Mouse (Mus musculus): ENCODE data around the gene Naglu.
"Not testable (repeated sequence)": the region's sequence is repeated elsewhere in the genome, so short reads cannot be mapped to it uniquely, and the experiment has no call there.

DNA sequence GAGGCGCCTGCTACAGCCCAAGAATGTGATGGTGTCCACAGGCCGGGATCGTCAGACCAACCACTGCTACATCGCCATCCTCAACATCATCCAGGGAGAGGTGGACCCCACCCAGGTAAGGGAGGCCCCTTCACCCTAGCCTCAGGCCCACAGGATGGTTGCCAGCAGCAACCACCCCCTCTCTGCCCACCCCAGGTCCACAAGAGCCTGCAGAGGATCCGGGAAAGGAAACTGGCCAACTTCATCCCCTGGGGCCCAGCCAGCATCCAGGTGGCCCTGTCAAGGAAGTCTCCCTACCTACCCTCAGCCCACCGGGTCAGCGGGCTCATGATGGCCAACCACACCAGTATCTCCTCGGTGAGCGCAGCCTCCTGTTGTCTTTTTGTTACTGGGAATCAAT, 55.2 kb downstream of the Naglu start:
- not testable (repeated sequence) for TF ChIP-seq CTCF (IDR thresholded peaks at IDR 0.05; ENCODE audit: low read depth, low read length); POLR2A (IDR thresholded peaks at IDR 0.05; ENCODE audit: insufficient read depth, low read length); EP300 (IDR thresholded peaks at IDR 0.05; ENCODE audit: insufficient read depth, low read depth, low read length)

Data from ES-Bruce4 (cell line).